Mouse (Mus musculus) spleen, postnatal 14 days (tissue): Measurements from ENCODE around the gene 2300003K06Rik.
"Not testable (repeated sequence)": the region's sequence is repeated elsewhere in the genome, so short reads cannot be mapped to it uniquely, and the experiment has no call there.

Experiments
- DNase-seq, 2 experiments: peaks; one replicate each; pipeline ENCODE4 v3.0.0; 2021 to 2022; ENCODE audit warnings: low spot score in 2 of 2

Gene 2300003K06Rik

GRCm38 (mm10) chr11:99837966-99838365, at the start of gene 2300003K06Rik:
2300003K06Rik (minus strand) TSS chr11:99838066.
- DNase-seq = no peak

DNA sequence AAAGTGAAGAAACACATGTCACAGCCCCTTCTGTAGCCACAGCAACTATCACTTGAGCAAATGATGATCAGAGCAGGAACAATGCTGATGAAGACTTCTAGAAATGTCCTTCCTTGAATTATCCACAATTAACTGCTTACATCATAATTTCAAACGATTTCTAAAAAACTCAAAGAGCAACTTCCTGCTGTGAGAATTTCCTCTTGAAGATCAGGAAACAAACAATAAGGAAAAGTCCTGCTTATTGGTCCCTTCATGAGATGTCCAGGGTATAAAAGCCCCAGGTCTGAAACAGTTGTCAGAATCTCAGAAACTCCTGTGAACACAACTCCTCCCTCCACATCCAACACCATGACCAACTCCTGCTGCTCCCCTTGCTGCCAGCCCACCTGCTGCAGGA, 41.0 kb upstream of the 2300003K06Rik start, which contains the start of gene Gm11567:
TSS of gene Gm11567 (plus strand) at position 301 of the 400 bp plus-strand sequence.
- not testable (repeated sequence) for DNase-seq

DNA sequence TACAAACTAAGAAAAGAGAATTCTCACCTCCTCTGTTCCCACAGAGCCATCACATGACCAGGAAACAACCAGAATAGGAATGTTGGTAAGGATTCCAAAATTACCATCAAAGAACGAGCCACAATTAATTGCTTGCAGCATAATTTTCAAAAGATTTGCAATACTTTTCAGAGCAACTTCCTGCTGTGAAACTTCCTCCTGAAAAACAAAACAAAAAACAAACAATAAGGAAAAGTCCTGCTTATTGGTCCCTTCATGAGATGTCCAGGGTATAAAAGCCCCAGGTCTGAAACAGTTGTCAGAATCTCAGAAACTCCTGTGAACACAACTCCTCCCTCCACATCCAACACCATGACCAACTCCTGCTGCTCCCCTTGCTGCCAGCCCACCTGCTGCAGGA, 35.2 kb upstream of the 2300003K06Rik start, which contains the start of gene Krtap9-1:
TSS of gene Krtap9-1 (plus strand) at position 301 of the 400 bp plus-strand sequence.
- DNase-seq = not testable (repeated sequence)

GRCm38 (mm10) chr11:99864176-99864575, 26.3 kb upstream of the 2300003K06Rik start, which contains the start of gene Gm11559:
Gm11559 (plus strand) TSS chr11:99864476.
- not testable (repeated sequence) for DNase-seq

DNA sequence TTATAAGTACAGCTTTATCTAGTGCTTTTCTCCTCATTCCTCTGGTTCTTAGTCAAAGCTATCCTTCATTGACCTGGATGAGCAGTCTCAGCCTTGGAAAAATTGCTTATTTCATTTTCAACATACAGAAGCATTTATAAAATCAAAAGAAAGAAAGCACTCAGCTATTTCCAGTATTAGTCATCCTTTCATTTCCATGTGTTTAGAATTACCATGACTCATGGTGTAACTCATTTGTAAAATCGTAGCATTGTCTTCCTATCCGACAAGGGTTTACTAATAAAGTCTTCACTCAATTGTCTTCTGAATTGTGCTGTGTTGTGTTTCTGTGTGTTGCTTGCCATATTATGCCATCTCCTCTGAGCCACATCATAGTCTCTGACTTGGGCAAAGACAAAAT, 20.9 kb upstream of the 2300003K06Rik start:
- no peak for DNase-seq

DNA sequence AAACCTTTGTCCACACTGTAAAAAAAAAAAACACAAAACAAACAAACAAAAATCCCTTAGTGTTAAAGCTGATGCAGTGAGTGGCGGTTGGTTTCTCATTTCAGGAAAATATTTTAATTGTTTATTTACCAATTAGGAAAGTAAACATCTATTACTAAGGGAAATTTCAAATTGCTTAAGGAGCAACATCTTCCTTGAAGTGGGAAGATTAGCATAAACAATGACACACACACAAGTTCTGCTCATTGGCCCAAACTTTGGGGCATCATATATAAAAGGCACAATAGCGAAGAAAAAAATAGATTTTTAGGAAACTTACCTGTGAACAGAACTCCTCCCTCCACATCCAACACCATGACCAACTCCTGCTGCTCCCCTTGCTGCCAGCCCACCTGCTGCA, 19.8 kb upstream of the 2300003K06Rik start, which contains the start of gene Gm11568:
TSS of gene Gm11568 (plus strand) at position 301 of the 400 bp plus-strand sequence.
- DNase-seq = no peak

GRCm38 (mm10) chr11:99854121-99854520, 16.3 kb upstream of the 2300003K06Rik start:
- DNase-seq = no peak

- no peak for DNase-seq
Measured at GRCm38 (mm10) chr11:99851508-99851907, 13.6 kb upstream of the 2300003K06Rik start, which contains the start of gene Krtap4-16. Krtap4-16 (minus strand) TSS chr11:99851608.

- DNase-seq = no peak
Measured at GRCm38 (mm10) chr11:99846746-99847145, 8.9 kb upstream of the 2300003K06Rik start.

DNA sequence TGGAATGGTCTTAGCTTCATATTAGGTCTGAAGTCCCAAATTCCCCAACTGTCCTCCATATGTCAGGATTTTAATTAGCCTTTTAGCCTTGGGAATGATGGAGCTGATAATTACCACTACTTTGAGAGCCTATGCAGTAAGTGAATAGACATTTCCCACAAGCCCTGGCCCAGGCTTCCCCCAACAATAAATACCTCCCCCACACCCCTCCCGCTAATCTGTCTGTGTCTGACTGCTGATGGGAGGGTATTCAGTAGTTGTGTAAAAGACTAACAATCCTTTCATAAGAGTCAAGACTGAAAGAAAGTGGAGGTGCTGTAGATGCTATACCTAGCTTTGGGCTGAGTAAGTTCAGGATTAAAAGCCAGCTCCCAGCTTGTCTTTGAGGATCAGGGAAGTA, 4.3 kb upstream of the 2300003K06Rik start:
- no peak for DNase-seq

- DNase-seq = not testable (repeated sequence)
Measured at GRCm38 (mm10) chr11:99815566-99815965, 22.3 kb downstream of the 2300003K06Rik start, which contains the start of gene Gm11564. Gm11564 (minus strand) TSS chr11:99815666.

GRCm38 (mm10) chr11:99809792-99810191, 28.1 kb downstream of the 2300003K06Rik start, which contains the start of gene Krtap4-13:
Krtap4-13 (minus strand) TSS chr11:99809892.
- DNase-seq = not testable (repeated sequence)

GRCm38 (mm10) chr11:99804346-99804745, 33.5 kb downstream of the 2300003K06Rik start, which contains the start of gene Gm11554:
Gm11554 (minus strand) TSS chr11:99804446.
- not testable (repeated sequence) for DNase-seq

- DNase-seq = not testable (repeated sequence)
Measured at GRCm38 (mm10) chr11:99798832-99799231, 39.0 kb downstream of the 2300003K06Rik start, which contains the start of gene Gm11569. Gm11569 (minus strand) TSS chr11:99798932.

GRCm38 (mm10) chr11:99793367-99793766, 44.5 kb downstream of the 2300003K06Rik start, which contains the start of gene Gm11596:
Gm11596 (minus strand) TSS chr11:99793467.
- no peak for DNase-seq
